Mouse (Mus musculus): ENCODE data around the gene Themis2. TPM values are rescaled to one million over a fixed set of nuclear protein-coding genes. Genes with fewer than 3 reads are reported as not detected.
A peak's percentile ranks its signal among the peaks of the same experiment; 100 is the strongest.

Themis2 gene
- polyA plus RNA-seq, 1 experiment = 55.0 TPM

DNA sequence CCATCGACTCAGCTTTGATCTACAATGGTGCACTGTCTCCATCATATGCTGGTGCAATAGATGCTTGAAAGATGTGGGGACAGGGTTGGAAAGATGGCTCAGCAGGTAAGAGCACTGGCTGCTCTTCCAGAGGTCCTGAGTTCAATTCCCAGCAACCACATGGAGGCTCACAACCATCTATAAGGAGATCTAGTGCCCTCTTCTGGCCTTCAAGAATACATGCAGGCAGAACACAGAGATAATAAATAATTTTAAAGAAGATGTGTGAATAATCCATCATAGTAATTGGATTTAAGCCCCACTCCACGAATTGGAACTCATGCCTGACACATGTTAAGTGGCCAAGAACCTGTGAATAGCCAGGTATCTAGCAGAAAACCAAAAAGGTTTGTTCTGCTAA, 22.3 kb upstream of the Themis2 start:
- TF ChIP-seq POLR2A (IDR thresholded peaks at IDR 0.05; ENCODE audit: low read depth, low read length) (no peak), CTCF (IDR thresholded peaks at IDR 0.05; ENCODE audit: extremely low read depth, insufficient read depth, insufficient read length, insufficient replicate concordance) (no peak)
- Histone ChIP-seq H3K4me3 (ENCODE audit: extremely low read depth, insufficient read depth, insufficient read length) (no peak overlapping the region), H3K4me1 (ENCODE audit: control insufficient read depth, insufficient read depth, insufficient read length) (peaks cover 14% of the 10 kb centered on the region; the same call in 1 of the 2 replicates), H3K27ac (ENCODE audit: insufficient read depth, low read length) (no peak overlapping the region), H3K36me3 (ENCODE audit: control insufficient read depth, insufficient read depth, low read length) (no peaks in the 10 kb centered on the region), H3K27me3 (ENCODE audit: control insufficient read depth, insufficient read depth, low read length) (no peaks in the 10 kb centered on the region)
- no peak for DNase-seq (ENCODE audit: low read depth in 1 of 2, low spot score in 2 of 2)
- 74% methylated on average over 2 of the region's 2 CpGs for WGBS

DNA sequence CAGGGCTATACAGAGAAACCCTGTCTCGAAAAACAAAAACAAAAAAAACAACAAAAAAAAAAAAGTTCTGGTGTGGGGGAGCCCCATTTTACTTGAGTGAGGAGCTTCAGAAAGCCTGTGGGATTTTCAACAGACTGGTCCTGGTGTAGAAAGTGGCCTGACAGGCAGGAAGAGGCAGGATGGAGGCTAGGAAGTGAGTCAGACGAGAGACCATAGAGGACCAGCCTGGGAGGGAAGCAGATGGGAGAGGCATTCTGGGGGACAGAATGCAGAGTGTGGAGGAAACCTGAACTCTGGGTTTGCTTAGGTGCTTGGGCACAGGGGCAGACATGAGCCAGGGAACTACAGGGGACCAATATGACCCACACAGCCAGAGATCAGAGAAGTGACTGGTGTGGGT, 20.7 kb upstream of the Themis2 start:
- no peaks in the 10 kb centered on the region for H3K36me3 ChIP-seq (ENCODE audit: control insufficient read depth, insufficient read depth, low read length)
- no peak for DNase-seq (ENCODE audit: low read depth in 1 of 2, low spot score in 2 of 2)
- H3K27ac ChIP-seq (ENCODE audit: insufficient read depth, low read length) = peak overlapping the region; percentile 10
- no peak overlapping the region for H3K4me3 ChIP-seq (ENCODE audit: extremely low read depth, insufficient read depth, insufficient read length)
- H3K27me3 ChIP-seq (ENCODE audit: control insufficient read depth, insufficient read depth, low read length) = no peaks in the 10 kb centered on the region
- peaks cover 12% of the 10 kb centered on the region; the same call in 1 of the 2 replicates for H3K4me1 ChIP-seq (ENCODE audit: control insufficient read depth, insufficient read depth, insufficient read length)
- 59% methylated on average over 2 of the region's 2 CpGs for WGBS
- no peak for TF ChIP-seq CTCF (IDR thresholded peaks at IDR 0.05; ENCODE audit: extremely low read depth, insufficient read depth, insufficient read length, insufficient replicate concordance)
- TF ChIP-seq POLR2A (IDR thresholded peaks at IDR 0.05; ENCODE audit: low read depth, low read length) = no peak

DNA sequence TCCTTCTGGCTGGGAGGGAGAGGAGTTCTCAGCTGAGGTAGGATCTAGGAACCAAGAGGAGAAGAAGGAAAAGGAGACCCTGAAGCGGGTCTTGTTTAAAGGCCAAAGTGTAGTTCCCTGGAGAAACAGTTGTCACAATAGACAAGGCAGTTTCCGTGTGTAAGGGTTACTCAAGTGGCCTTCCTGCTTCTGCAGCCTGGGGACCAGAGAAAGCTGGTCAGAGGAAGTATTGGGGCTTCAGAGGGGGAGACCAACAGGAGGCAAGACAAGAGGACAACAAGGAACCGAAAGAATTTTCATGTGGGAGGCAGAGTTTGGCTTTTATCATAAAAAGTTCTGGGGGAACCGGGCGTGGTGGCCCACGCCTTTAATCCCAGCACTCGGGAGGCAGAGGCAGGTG, 20.2 kb upstream of the Themis2 start:
- peak in 1 of 2 experiments; percentile 33 for DNase-seq (ENCODE audit: low read depth in 1 of 2, low spot score in 2 of 2)

DNA sequence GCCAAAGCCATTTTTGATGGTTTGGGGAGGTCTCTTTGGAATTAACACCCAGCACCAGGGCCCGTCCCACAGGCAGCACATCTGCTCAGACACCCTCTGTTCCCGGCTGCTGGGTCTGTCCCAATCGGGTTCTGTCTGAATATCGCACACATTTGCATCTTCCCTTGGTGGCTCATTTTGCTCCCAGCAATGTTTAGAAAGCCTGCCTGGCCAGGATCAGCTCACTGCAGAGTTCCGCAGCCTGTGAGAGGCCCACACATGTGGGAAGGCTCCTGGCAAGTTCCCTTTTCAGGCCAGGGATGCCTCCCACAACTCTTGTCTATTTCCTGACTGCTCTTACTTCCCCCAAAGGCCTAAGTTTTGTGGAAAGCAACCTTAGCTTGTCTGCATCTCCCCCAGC, 13.4 kb upstream of the Themis2 start:
- Histone ChIP-seq H3K36me3 (ENCODE audit: control insufficient read depth, insufficient read depth, low read length) (no peaks in the 10 kb centered on the region), H3K4me3 (ENCODE audit: extremely low read depth, insufficient read depth, insufficient read length) (no peak overlapping the region), H3K4me1 (ENCODE audit: control insufficient read depth, insufficient read depth, insufficient read length) (peaks cover 24% of the 10 kb centered on the region), H3K27me3 (ENCODE audit: control insufficient read depth, insufficient read depth, low read length) (no peaks in the 10 kb centered on the region), H3K27ac (ENCODE audit: insufficient read depth, low read length) (peak overlapping the region; percentile 2; the same call in 1 of the 2 replicates)
- DNase-seq (ENCODE audit: low read depth in 1 of 2, low spot score in 2 of 2) = no peak
- TF ChIP-seq POLR2A (IDR thresholded peaks at IDR 0.05; ENCODE audit: low read depth, low read length) (no peak), CTCF (IDR thresholded peaks at IDR 0.05; ENCODE audit: extremely low read depth, insufficient read depth, insufficient read length, insufficient replicate concordance) (no peak)
- WGBS = 65% methylated on average over 5 of the region's 5 CpGs

More for the DNA sequence above, 20.2 kb upstream of the Themis2 start:
- H3K4me1 ChIP-seq (ENCODE audit: control insufficient read depth, insufficient read depth, insufficient read length) = peaks cover 12% of the 10 kb centered on the region; the same call in 1 of the 2 replicates
- peak overlapping the region; percentile 66 for H3K27ac ChIP-seq (ENCODE audit: insufficient read depth, low read length)
- no peaks in the 10 kb centered on the region for H3K27me3 ChIP-seq (ENCODE audit: control insufficient read depth, insufficient read depth, low read length)
- H3K4me3 ChIP-seq (ENCODE audit: extremely low read depth, insufficient read depth, insufficient read length) = no peak overlapping the region
- TF ChIP-seq CTCF (IDR thresholded peaks at IDR 0.05; ENCODE audit: extremely low read depth, insufficient read depth, insufficient read length, insufficient replicate concordance) = no peak
- TF ChIP-seq POLR2A (IDR thresholded peaks at IDR 0.05; ENCODE audit: low read depth, low read length) = no peak
- no peaks in the 10 kb centered on the region for H3K36me3 ChIP-seq (ENCODE audit: control insufficient read depth, insufficient read depth, low read length)
- 49% methylated on average over 7 of the region's 7 CpGs for WGBS

DNA sequence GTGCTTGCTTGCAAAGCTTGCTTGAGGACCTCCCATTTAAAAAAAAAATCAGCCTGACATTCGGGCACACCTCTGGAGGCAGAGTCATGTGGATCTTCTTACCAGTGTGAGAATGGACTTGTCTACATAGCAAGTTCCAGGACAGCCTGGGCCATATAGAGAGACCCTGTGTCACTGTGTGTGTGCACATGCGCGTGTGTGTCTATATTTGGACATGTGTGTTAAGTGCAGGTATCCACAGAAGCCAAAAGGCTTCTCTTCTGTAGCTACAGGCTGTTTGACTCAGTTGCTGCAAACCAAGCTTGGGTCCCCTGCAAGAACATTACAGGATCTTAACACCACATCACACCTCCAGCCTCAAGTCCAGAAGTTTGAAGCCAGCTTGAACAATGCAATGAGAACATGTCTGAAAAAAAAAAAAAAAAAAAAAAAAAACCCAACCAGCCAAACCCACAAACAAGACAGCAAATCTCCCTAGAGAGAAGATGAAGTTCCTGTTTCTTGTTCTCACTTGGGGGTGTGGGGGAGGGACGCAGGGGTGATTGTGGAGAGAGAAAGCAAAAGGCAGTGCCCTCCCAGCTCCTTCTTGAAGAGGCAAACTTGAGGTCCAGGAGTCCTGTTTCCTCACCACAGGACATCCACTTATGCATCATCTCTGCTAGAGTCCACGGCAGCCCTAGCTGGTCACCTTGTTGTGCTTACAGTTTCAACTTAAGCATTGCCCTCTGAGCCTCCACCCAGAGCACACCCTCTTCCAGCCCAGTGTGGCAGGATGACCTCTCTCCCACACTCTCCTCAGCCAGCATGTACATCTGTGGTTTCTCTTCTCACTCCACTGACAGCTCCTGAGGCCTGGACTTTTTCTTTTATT, 11.8 kb upstream of the Themis2 start:
- TF ChIP-seq CTCF (IDR thresholded peaks at IDR 0.05; ENCODE audit: extremely low read depth, insufficient read depth, insufficient read length, insufficient replicate concordance) (no peak), POLR2A (IDR thresholded peaks at IDR 0.05; ENCODE audit: low read depth, low read length) (no peak)
- 15% methylated on average over 5 of the region's 5 CpGs for WGBS
- DNase-seq (ENCODE audit: low read depth in 1 of 2, low spot score in 2 of 2) = peak; percentile 76 to 78
- Histone ChIP-seq H3K27ac (ENCODE audit: insufficient read depth, low read length) (peak overlapping the region; percentile 90), H3K4me3 (ENCODE audit: extremely low read depth, insufficient read depth, insufficient read length) (no peak overlapping the region), H3K36me3 (ENCODE audit: control insufficient read depth, insufficient read depth, low read length) (no peaks in the 10 kb centered on the region), H3K4me1 (ENCODE audit: control insufficient read depth, insufficient read depth, insufficient read length) (peaks cover 24% of the 10 kb centered on the region), H3K27me3 (ENCODE audit: control insufficient read depth, insufficient read depth, low read length) (no peaks in the 10 kb centered on the region)

DNA sequence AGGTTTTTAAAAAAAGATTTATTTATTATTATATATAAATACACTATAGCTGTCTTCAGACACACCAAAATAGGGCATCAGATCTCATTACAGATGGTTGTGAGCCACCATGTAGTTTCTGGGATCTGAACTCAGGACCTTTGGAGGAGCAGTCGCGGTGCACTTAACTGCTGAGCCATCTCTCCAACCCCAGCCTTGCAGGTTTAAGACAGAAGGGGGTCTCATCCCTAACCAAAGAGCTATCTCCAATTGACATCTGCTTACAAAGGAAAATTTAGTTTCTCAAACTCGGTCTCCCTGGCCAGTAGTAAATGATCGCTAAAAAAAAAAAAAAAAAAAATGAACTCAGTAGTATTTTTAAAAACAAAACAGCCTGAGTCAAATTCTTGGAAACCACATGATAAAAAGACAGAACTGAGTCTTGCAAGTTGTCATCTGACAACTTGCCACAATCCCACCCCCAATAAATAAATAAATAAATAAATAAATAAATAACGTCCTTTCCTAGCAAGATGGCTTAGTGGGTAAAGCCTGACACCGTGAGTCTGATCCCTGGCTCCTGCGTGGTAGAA, 10.5 kb upstream of the Themis2 start:
- H3K4me3 ChIP-seq (ENCODE audit: extremely low read depth, insufficient read depth, insufficient read length) = no peak overlapping the region
- WGBS = 71% methylated on average over 7 of the region's 7 CpGs
- no peak for DNase-seq (ENCODE audit: low read depth in 1 of 2, low spot score in 2 of 2)
- H3K36me3 ChIP-seq (ENCODE audit: control insufficient read depth, insufficient read depth, low read length) = no peaks in the 10 kb centered on the region
- H3K4me1 ChIP-seq (ENCODE audit: control insufficient read depth, insufficient read depth, insufficient read length) = peaks cover 36% of the 10 kb centered on the region
- no peaks in the 10 kb centered on the region for H3K27me3 ChIP-seq (ENCODE audit: control insufficient read depth, insufficient read depth, low read length)
- TF ChIP-seq CTCF (IDR thresholded peaks at IDR 0.05; ENCODE audit: extremely low read depth, insufficient read depth, insufficient read length, insufficient replicate concordance) = no peak
- no peak for TF ChIP-seq POLR2A (IDR thresholded peaks at IDR 0.05; ENCODE audit: low read depth, low read length)
- H3K27ac ChIP-seq (ENCODE audit: insufficient read depth, low read length) = peak overlapping the region; percentile 37; the same call in 1 of the 2 replicates
